Mouse (Mus musculus) lung, adult 2 months (tissue): ENCODE data around the gene Spindoc. TPM values are rescaled to one million over a fixed set of nuclear protein-coding genes. Genes with fewer than 3 reads are reported as not detected.

ENCODE experiments used
- DNase-seq: peaks from one replicate; pipeline ENCODE4 v3.0.0; 2022
- H3K4me1 ChIP-seq: fragments of 200-500 bp; 2 replicates; pipeline ENCODE4 v1.6.1; 2011; ENCODE audit warnings: low read length; ENCODE audit not compliant: control insufficient read depth, insufficient read depth
- H3K4me3 ChIP-seq: fragments of 200-500 bp; replicated peaks from 2 replicates; pipeline ENCODE3; 2011; ENCODE audit warnings: low read depth, mild to moderate bottlenecking, control low read depth, low read length; ENCODE audit errors: extremely low read depth
- CTCF ChIP-seq: fragments of 200-500 bp; IDR thresholded peaks from 2 replicates; pipeline ENCODE4 v1.5.1; 2011; ENCODE audit warnings: mild to moderate bottlenecking, low read length, control low read depth; ENCODE audit not compliant: insufficient read depth
- POLR2A ChIP-seq: fragments of 200-500 bp; IDR thresholded peaks from 2 replicates; pipeline ENCODE4 v1.6.1; 2011; ENCODE audit warnings: low read depth, mild to moderate bottlenecking, control low read depth, low read length, borderline replicate concordance; ENCODE audit errors: extremely low read depth
- WGBS: fragments of 180-500 bp; shearing (Covaris S2); methylation state at CpG from one replicate; pipeline ENCODE4 v1.1.7; 2018; 5-methylcytosine and 5-hydroxymethylcytosine counted together
- polyA plus RNA-seq: library from polyadenylated mRNA; depleted of rRNA; stranded (reverse); fragments of >200 nt; gene quantifications from 2 replicates; pipeline ENCODE4 v1.2.3, GENCODE M21; 2012; rRNA removed

The Spindoc gene
- polyA plus RNA-seq = 19.0 and 19.3 TPM in 2 replicates

- Histone ChIP-seq H3K4me3 (peak within 1 kb of the TSS; percentile 91), H3K4me1 (no peaks in the 10 kb centered on the region; the same call in 1 of the 2 replicates)
- WGBS = under 1% methylated on average over 50 of the region's 52 CpGs
- DNase-seq = peak; percentile 100
- TF ChIP-seq POLR2A (peak; percentile 74; the same call in 1 of the 2 replicates), CTCF (no peak)
Measured at GRCm38 (mm10) chr19:7382903-7383865, at the start of gene Spindoc. Gene Spindoc (minus strand): TSS chr19:7382994.

GRCm38 (mm10) chr19:7425398-7425775 lies 42.6 kb upstream of the Spindoc start:
- no peak for DNase-seq
- 44% methylated on average over 3 of the region's 3 CpGs for WGBS
- peaks cover 6% of the 10 kb centered on the region; the same call in 1 of the 2 replicates for H3K4me1 ChIP-seq
- no peak overlapping the region for H3K4me3 ChIP-seq
- TF ChIP-seq CTCF (no peak), POLR2A (no peak)

- TF ChIP-seq POLR2A (no peak), CTCF (no peak)
- no peak overlapping the region for H3K4me3 ChIP-seq
- WGBS = 86% methylated on average over 8 of the region's 8 CpGs
- H3K4me1 ChIP-seq = peaks cover 6% of the 10 kb centered on the region; the same call in 1 of the 2 replicates
- DNase-seq = no peak
Measured at GRCm38 (mm10) chr19:7424590-7425397, 42.0 kb upstream of the Spindoc start.

GRCm38 (mm10) chr19:7424131-7424530 lies 41.3 kb upstream of the Spindoc start:
- H3K4me3 ChIP-seq = no peak overlapping the region
- 80% methylated on average over 7 of the region's 7 CpGs for WGBS
- TF ChIP-seq POLR2A (no peak), CTCF (no peak)
- DNase-seq = no peak
- H3K4me1 ChIP-seq = peaks cover 6% of the 10 kb centered on the region; the same call in 1 of the 2 replicates

GRCm38 (mm10) chr19:7423656-7424030 lies 40.8 kb upstream of the Spindoc start:
- no peak for DNase-seq
- 36% methylated on average over 16 of the region's 16 CpGs for WGBS
- Histone ChIP-seq H3K4me1 (peaks cover 7% of the 10 kb centered on the region), H3K4me3 (peak overlapping the region; percentile 4)
- TF ChIP-seq POLR2A (no peak), CTCF (no peak)

GRCm38 (mm10) chr19:7423028-7423655 lies 40.3 kb upstream of the Spindoc start:
- peak; percentile 86 for DNase-seq
- WGBS = 20% methylated on average over 51 of the region's 51 CpGs
- Histone ChIP-seq H3K4me3 (peak overlapping the region; percentile 29), H3K4me1 (peaks cover 8% of the 10 kb centered on the region)
- no peak for TF ChIP-seq CTCF
- 0 out of 2 replicates have a peak, but pooled peaks have one; percentile 6 for TF ChIP-seq POLR2A

- TF ChIP-seq CTCF (no peak), POLR2A (no peak)
- peak; percentile 28 for DNase-seq
- H3K4me1 ChIP-seq = peaks cover 8% of the 10 kb centered on the region
- peak overlapping the region; percentile 29 for H3K4me3 ChIP-seq
- WGBS = 37% methylated on average over 35 of the region's 35 CpGs
Measured at GRCm38 (mm10) chr19:7422656-7423027, 39.8 kb upstream of the Spindoc start.

- WGBS = 48% methylated on average over 45 of the region's 48 CpGs
- Histone ChIP-seq H3K4me1 (peaks cover 8% of the 10 kb centered on the region), H3K4me3 (no peak overlapping the region)
- TF ChIP-seq POLR2A (no peak), CTCF (no peak)
- DNase-seq = peak; percentile 35
Measured at GRCm38 (mm10) chr19:7421602-7422591, 39.1 kb upstream of the Spindoc start.
